Mouse (Mus musculus) left cerebral cortex, adult 9 months (tissue): ENCODE results near the gene Tsx.
"Not testable (repeated sequence)": the region's sequence is repeated elsewhere in the genome, so short reads cannot be mapped to it uniquely, and the experiment has no call there.

Experiments used
- DNase-seq, 2 experiments: peaks; one replicate each; pipeline ENCODE4 v3.0.0; 2022; ENCODE audit warnings: low spot score in 2 of 2

Tsx gene

DNA sequence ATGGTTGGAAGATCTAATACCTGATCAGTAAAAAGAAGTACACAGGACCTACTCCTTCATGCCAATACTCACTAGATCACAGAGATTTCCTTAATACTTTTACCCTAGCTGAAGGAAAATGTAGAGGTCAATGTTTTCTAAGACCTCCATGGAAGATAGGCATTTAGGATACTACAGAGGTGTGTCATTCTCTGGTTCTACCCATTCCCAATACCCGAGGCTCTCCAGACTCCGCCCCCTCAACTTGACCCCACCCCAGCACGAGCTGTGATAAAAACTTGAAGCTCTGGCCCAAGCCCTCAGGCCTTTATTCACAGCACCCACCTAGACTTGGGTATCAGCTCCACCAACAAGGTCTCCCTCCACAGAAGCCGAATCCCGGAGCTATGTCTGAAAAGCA lies at the start of gene Tsx:
Gene Tsx, plus strand, starts transcription at position 301 of the 400 bp plus-strand sequence.
- DNase-seq: no peak

DNA sequence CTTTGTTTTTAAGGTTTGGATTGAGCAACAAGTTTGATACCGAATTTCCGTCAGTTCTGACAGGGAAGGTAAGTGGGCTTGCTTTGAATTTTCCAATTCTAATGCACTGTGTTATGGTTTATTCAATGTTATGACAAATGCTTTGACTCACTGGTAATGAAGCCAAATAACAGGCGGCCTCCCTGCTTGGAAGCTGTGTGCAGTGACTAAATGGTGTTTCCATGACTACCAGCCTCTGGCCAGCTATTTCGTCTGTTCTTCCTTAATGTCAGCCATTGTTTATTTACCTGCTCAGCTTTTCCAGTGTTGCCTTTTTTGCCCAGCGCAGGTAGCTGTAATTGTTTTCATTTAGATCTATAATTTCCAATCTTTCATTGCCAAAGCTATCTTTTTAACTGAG lies 48.1 kb upstream of the Tsx start:
- DNase-seq: no peak

DNA sequence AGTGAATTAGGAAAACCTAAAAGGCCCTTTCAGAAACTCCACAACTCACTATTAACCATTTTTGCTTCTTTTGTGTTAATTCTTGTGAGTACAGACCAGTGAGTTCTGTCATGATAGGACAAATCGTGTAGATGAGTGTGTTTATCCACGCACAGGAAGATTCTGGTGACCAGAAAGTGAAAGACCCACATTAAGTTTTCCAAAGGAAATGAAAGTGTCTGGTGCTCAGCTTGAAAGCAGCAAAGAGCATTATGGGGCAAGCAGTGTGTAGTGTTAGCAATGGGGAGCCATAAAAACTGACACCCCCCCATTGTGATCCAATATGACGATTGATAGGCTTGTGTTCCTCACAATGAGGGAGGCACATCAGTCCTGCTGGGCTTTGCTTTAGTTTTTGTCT lies 45.6 kb upstream of the Tsx start:
- DNase-seq: no peak

DNA sequence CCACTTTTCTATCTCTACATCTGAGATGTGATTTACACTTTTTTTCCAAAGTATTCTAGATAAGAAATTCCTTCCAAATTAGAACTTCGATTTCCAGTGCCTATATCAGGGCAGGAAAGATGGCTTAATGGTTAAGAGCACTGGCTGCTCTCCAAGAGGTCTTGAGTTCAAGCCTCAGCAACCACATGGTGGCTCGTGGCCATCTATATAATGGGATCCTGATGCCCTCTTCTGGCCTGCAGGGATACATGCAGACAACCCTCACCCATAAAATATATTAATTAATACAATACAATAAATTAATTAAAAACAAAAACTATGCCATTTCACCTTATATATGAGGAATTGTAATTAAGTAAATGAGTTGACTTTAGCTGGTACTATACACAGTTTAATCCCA lies 43.0 kb upstream of the Tsx start:
- no peak for DNase-seq

DNA sequence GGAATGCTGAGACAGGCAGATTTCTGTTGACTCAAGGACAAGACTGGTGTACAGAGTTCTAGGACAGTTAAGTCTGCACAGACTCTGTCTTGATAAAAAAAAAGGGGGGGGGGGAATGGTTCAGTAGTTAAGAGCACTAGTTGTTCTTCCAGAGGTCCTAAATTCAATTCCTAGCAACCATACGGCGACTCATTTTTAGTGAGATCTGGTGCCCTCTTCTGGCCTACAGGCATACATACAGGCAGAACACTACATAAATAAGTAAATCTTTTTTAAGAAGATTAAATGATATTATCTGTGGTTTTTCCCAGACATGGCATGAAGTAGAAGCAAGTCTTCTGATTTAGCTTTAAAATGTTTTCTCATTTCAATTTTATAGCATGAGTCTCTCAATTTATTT lies 42.6 kb upstream of the Tsx start:
- DNase-seq: no peak

DNA sequence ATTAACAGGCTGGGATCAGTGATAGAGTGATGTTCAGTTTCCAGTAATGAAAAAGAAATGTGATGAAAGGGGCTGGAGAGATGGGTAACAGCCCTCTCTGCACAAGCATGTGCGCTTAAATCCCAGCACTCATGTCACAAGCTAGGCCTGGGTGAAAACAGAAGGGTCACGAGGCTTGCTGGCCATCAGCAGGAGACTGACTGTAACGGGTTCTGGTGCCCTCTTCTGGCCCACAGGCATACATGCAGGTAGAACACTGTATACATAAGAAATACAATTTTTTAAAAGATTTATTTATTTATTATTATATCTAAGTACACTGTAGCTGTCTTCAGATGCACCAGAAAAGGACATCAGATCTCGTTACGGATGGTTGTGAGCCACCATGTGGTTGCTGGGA lies 40.0 kb upstream of the Tsx start:
- DNase-seq: no peak

DNA sequence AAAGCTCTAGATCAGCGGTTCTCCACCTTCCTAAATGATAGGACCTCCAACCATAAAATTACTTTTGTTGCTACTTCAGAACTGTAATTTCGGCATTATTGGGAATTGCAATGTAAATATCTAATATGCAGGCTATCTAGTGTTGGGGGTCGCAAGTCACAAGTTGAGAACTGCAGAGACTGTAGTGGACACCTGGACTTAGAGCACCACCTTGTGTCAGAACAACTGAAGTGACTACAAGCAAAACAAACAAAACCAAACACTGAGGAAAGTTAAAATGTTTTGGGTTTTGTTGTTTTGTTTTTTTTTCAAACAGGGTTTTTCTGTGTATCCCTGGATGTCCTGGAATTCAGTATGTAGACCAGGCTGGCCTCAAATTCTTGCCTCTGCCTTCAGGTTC lies 29.7 kb upstream of the Tsx start:
- DNase-seq: no peak

DNA sequence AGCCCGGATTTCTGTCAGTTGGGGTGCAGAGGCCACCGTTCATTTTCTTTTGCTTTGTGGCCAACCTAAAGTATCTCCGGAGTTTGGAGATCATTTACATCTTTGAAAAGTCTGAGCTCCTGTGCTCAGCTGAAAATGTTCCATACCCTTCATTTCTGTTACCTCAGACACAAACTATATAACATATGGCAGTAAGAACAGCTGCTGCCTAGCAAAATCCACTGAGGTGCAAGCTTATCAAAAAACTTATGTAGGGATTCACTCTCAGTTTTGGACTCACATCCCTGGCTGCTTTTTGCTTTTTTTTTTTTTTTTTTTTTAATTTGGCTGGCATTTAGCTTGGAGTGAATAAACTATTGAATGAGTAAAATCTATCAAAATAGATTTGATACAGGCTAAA lies 26.1 kb upstream of the Tsx start:
- DNase-seq: no peak

DNA sequence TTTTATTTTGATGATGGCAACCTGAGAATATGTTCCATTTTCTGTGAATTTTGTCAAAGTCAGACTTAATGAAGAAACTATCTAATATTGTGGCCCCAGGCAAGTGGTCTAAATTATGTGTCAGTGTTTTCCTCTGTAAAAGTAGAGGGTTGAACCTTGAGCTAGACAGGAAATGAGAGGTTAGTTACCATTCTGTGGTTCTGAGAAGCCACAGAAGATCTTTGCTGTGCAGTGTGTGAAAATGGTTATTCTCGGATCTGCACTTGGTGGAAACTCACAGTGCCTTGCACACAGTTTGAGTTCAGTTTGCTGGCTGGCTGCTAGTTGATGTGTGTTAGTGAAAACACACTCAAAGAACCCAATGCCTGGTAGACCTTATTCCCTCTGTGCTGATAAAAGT lies 20.4 kb upstream of the Tsx start:
- no peak for DNase-seq

DNA sequence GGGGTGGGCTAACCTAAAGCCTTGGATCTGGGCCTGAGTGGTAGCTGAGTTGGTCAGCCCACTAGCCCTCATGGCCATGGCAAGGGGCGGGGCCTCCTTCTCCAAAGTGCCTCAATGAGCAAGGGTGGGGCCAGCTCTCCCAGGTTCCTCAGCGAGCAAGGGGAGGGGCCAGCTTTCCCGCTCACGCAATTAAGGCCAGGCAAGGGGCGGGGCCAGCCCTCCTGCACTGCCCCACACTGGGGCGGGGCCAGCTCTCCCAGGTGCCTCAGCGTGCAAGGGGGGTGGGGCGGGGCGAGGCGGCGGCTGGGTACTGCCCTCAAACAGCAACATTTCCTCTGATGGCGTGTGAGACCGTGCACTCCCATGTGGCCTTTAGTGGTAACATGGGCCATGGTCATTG lies 9.2 kb upstream of the Tsx start:
- DNase-seq: no peak

DNA sequence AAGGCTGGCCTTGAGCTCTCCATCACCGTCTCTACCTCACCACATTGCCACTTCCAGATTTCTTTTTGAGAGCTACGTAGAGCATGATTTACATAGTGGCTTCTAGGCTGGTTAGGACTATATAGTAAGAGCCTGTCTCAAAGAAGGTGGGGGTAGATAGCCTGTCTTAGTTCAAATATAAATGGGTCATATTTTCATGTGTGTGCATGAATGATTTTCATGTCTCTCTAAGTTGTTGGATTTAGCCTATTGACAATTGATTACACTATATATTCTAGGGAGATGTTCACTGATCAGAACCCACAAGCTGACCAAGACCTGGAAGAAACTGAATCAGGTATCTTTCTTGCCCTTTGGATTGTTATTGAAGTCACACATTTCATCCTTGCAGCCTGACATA lies 7.4 kb downstream of the Tsx start, which contains the start of gene Gm26992:
Gene Gm26992, plus strand, starts transcription at position 301 of the 400 bp plus-strand sequence.
- no peak for DNase-seq

DNA sequence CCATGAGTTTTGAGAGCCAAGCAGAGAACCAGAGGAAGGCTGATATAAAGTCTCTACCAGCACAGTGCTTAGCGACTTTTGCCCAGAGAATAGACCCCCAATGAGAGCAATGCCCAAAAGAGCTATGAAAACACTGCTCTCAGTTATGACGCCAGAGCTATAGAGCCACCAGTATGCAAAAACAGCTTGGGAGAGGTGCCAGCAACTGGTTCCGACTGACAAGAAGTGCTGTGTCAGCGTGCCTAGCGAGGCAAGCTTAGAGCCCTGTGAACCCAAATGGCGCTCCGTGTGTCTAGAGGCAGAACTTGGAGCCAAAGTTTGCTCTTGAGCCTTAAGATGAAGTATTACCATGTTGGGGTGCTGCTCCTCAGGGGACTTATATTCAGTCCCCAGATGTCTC lies 13.4 kb downstream of the Tsx start:
- no peak for DNase-seq

DNA sequence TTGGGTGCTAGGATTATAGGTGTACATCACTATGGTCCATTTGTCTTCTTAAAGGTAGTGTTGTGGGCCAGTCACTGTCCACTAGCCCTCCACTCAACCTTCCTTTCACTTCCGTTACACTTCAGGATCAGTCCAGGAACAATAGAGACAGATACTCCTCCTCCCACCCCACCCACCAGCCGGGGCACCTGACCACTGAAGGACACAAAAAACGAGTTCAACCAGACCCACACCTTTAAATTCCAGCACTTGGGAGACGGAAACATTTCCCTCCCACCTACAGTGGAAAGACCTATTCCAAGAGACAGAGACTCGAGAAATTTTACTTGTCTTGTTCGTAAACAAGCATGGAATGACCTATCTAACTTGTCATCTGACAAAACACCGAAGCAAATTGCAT lies 18.0 kb downstream of the Tsx start:
- DNase-seq: no peak

DNA sequence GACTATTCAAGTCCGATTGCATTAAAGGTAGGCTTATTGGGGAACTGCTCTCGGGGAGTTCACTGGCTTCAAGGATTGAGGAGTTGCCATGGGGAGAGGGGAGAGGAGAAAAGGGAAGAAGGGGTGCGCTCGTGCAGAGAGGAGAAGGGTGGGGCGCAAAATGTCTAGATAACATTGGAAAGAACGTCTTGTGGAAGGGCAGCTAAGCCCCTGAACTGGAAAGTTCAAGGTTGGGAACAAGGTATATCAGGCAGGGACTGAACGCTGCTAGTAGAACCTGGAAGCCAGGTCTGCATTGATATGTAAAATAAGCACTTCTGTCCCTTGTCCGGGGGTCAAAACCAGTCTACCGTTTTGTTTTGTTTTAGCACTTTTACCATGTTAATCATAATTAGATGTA lies 23.8 kb downstream of the Tsx start:
- no peak for DNase-seq

DNA sequence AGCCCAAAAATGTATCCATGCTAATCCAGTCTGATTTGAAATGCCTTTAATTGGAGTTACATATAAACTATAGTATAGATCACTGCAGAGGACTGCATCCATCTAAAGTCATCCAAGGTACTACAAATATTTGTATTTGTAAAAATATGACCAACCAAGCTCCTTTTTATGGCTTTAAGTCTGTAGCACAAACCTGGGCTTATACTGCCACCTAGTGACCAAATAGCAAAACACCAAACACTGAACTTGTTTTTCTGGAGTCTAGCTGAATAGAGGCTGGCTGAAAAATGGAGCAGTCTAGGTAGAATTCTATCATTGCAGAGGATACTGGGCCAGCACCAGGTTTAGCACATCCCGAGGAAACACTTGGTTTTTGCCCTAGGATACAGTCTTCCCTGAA lies 26.5 kb downstream of the Tsx start:
- DNase-seq: peak; percentile 6 to 61

DNA sequence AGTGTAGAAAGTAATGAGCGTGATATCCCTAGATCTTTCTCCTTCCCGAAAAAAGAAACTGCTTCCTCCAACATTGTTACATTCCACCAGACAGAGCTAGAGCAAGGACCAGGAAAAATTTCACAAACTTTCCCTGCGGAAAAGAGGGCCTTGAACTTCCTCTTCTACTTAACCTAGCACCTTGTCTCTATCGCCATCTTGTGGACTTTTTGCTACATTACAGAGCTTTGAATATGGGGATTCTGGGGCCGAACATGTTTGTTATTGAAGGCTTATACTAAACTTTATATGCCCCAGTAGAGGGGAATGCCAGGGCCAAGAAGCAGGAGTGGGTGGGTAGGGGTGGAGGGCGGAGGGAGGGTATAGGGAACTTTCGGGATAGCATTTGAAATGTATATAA lies 29.5 kb downstream of the Tsx start:
- DNase-seq: peak in 1 of 2 experiments; percentile 48

DNA sequence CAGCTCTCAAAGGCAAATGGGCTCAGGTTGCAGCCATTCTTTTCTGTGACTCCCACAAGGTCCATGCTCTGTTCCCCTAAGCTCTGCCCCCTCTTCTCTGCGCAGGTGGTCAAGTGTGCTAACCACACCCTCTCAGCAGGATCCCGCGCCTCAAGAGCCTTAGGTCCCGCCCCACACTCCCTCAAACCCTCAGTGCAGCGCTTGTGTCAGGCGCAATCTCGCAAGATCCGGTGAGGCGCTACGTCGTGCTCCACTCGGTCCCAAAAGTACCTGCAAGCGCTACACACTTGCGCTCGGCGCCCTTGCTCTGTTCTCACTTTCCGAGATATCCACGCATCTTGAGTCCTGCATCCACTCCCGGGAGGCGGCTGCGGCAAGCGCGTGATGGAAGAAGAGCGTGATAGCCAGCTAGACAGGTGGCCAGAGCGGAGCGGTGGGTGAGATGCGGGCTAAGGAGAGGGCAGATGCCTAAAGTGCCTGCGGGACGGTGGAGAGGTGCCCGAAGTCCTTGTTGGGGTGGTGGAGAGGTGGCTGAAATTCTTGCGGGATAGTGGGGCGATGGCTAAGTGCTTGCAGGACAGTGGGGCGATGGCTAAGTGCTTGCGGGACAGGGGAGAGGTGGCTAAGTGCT lies 33.4 kb downstream of the Tsx start:
- DNase-seq: peak in 1 of 2 experiments; percentile 31

DNA sequence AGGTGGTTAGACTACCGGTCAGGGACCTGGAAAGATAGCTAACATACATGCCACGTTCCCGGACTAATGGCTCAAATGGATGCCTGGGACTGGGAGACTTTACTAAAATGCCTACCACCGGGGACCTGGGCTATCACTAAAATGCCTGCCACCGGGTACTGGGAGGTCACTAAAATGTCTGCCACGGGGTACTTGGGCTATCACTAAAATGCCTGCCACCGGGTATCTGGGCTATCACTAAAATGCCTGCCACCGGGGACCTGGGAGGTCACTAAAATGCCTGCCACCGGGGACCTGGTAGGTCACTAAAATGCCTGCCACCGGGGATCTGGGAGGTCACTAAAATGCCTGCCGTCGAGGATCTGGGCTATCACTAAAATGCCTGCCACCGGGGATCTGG lies 34.2 kb downstream of the Tsx start:
- DNase-seq: not testable (repeated sequence)

DNA sequence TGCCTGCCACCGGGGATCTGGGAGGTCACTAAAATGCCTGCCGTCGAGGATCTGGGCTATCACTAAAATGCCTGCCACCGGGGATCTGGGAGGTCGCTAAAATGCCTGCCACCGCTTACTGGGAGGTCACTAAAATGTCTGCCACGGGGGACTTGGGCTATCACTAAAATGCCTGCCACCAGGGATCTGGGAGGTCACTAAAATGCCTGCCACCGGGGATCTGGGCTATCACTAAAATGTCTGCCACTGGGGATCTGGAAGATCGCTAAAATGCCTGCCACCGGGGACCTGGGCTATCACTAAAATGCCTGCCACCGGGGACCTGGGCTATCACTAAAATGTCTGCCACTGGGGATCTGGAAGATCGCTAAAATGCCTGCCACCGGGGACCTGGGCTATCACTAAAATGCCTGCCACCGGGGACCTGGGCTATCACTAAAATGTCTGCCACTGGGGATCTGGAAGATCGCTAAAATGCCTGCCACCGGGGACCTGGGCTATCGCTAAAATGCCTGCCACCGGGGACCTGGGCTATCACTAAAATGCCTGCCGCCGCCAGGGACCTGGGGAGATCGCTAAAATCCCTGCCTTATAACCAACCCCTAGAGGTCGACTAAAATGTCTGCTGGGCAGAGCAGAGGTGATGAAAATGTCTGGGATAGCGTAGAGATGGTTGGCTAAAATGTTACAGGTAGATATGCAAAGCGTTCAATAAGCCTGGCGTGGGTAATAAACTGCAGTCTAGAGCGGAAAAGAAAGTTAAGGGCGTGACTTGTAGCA lies 34.9 kb downstream of the Tsx start:
- DNase-seq: not testable (repeated sequence)

DNA sequence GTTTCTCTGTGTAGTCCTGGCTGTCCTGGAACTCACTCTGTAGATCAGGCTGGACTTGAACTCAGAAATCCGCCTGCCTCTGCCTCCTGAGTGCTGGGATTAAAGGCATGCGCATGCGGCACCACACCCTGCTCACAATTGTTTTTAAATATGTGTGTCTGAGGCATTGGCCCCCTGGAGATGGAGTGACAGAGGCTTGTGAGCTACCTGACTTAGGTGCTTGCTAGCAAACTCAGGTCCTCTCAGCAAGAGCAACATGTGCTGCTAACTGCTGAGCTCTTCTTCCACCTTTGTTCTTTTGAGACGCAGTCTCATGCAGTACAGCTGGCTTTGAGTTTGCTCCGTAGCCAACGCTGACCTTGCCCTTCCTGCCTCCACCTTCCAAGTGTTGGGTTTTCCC lies 38.5 kb downstream of the Tsx start:
- DNase-seq: no peak

DNA sequence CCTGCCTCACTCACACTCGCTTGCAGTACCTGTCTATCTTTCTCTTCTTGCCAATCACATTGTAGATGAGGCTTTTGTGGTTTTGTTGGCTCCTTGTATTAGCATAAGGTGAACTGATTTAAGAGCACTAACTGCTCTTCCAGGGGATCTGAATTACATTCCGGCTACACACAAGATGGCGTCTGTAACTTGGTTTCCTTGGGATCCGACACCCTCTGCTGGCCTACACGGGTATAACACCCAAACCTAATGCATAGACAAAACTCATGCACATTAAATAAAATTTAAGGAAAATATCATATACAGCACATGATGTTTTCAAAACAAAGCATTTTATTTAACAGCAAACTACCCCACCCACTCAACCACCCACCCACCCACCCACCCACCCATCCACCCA lies 45.8 kb downstream of the Tsx start:
- no peak for DNase-seq

DNA sequence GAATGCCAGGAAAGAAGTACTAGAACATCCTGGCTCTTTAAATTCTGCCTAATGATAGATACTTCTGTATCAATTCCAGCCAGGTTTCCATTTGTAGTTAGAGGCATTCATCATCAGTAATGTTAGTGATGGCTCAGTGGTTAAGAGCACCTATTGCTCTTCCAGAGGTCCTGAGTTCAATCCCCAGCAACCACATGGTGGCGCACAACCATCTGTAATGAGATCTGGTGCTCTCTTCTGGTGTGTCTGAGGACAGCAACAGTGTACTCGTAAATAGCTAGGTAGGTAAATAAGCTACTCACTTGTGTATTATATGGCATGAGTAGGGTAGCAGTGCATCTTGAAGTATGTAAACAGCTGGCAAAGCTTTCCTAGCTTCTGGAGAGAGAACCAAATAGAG lies 54.7 kb downstream of the Tsx start:
- no peak for DNase-seq

DNA sequence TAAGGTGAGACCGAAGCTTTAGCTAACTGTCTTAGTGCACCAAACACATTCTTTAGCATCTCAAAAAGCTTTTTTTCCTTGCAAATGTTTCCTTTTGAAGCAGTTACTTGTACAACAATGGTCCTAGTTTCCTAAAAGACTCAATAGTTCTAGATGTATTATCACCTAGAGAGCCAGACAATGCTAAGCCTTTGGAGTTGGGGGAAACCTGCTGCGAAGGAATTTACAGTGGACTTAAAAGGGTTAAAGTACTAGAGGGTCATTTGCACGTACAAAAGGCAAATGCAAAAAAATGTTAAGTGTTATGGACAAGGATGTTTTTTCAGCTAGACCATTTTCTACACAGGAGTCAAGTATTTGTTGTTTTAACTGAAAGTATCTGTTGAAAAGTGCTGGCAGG lies 58.1 kb downstream of the Tsx start:
- DNase-seq: no peak
